Mouse (Mus musculus) lung, adult 2 months (tissue): ENCODE results near the gene Ehd1. TPM values are rescaled to one million over a fixed set of nuclear protein-coding genes. Genes with fewer than 3 reads are reported as not detected.
A peak's percentile ranks its signal among the peaks of the same experiment; 100 is the strongest.

Experiments
- DNase-seq: peaks from one replicate; pipeline ENCODE4 v3.0.0; 2022
- H3K4me1 ChIP-seq: fragments of 200-500 bp; 2 replicates; pipeline ENCODE4 v1.6.1; 2011; ENCODE audit warnings: low read length; ENCODE audit not compliant: control insufficient read depth, insufficient read depth
- H3K4me3 ChIP-seq: fragments of 200-500 bp; replicated peaks from 2 replicates; pipeline ENCODE3; 2011; ENCODE audit warnings: low read depth, mild to moderate bottlenecking, control low read depth, low read length; ENCODE audit errors: extremely low read depth
- CTCF ChIP-seq: fragments of 200-500 bp; IDR thresholded peaks from 2 replicates; pipeline ENCODE4 v1.5.1; 2011; ENCODE audit warnings: mild to moderate bottlenecking, low read length, control low read depth; ENCODE audit not compliant: insufficient read depth
- POLR2A ChIP-seq: fragments of 200-500 bp; IDR thresholded peaks from 2 replicates; pipeline ENCODE4 v1.6.1; 2011; ENCODE audit warnings: low read depth, mild to moderate bottlenecking, control low read depth, low read length, borderline replicate concordance; ENCODE audit errors: extremely low read depth
- WGBS: fragments of 180-500 bp; shearing (Covaris S2); methylation state at CpG from one replicate; pipeline ENCODE4 v1.1.7; 2018; 5-methylcytosine and 5-hydroxymethylcytosine counted together
- polyA plus RNA-seq: library from polyadenylated mRNA; depleted of rRNA; stranded (reverse); fragments of >200 nt; gene quantifications from 2 replicates; pipeline ENCODE4 v1.2.3, GENCODE M21; 2012

Gene Ehd1
- polyA plus RNA-seq, 1 experiment = 399 TPM

DNA sequence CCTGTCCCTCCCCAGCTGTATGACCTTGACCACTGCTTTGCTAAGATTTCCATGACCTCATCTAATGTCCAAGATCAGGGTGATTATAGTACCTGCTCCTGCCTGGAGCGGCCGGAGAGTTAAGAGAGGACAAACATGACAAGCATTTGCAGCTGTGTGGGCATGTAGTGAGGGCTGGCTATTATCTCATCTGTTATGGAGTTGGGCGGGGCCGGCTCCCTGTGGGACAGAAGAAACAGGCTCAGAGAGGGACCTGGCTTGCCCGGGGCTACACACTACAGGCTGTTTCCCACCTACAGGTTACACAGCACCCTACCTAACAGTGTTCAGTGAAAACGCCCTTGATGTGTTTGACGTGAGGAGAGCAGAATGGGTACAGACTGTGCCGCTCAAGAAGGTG, 44.8 kb downstream of the Ehd1 start:
- DNase-seq = no peak
- TF ChIP-seq POLR2A (no peak), CTCF (no peak)
- Histone ChIP-seq H3K4me3 (no peak overlapping the region), H3K4me1 (no peaks in the 10 kb centered on the region)
- WGBS = 80% methylated on average over 8 of the region's 8 CpGs

DNA sequence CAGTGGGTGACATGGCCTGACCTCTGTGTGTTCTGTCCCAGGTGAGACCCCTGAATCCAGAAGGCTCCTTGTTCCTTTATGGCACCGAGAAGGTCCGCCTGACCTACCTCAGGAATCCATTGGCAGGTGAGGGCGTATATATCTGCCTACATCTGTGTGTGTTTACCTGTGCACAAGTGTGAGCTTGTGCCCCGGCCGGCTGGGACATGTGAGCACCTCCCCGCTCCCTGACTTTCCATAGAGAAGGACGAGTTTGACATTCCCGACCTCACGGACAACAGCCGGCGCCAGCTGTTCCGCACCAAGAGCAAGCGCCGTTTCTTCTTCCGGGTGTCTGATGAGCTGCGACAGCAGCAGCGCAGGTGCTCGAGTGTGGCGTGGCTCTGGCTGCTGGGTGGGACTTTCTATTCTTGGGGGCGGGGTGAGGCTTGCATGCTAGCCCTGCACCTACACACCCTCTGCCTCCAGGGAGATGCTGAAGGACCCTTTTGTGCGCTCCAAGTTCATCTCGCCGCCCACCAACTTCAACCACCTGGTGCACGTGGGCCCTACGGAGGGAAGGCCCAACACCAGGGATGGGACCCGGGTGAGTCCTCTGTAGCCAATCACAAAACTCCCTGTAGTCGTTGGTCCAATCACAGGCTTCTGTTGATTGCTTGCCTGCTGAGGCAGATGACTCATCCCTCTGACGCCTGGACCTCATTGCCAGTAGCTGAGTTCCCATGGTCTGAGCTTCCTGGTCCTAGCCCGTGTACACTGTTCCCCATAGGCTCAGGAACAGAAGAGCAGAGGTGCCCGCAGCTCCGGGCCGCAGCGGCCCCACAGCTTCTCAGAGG, 45.5 kb downstream of the Ehd1 start:
- Histone ChIP-seq H3K4me1 (no peaks in the 10 kb centered on the region), H3K4me3 (no peak overlapping the region)
- no peak for DNase-seq
- WGBS = 74% methylated on average over 33 of the region's 33 CpGs
- no peak for TF ChIP-seq POLR2A
- no peak for TF ChIP-seq CTCF

GRCm38 (mm10) chr19:6324751-6325150, 48.2 kb downstream of the Ehd1 start:
- WGBS = 76% methylated on average over 9 of the region's 9 CpGs
- TF ChIP-seq CTCF (no peak), POLR2A (no peak)
- no peak for DNase-seq

DNA sequence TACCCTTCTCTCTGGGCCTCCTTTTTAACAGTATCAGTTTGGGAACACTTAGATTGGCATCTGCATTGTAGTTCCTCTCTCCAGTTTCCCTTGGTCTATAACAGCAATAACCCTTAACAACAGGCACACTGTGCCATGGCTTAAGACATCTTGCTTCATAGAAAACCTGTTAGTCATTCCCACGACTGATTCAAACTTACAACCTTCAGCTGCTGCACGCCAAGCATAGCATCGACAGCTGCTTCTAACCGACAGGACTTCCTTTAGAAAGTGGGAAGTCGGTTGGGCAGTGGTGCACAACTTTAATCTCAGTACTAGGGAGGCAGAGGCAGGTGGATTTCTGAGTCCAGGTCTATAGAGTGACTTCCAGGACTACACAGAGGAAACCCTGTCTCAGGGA, 54.7 kb downstream of the Ehd1 start:
- WGBS = 34% methylated on average over 5 of the region's 5 CpGs
- TF ChIP-seq CTCF (no peak), POLR2A (no peak)
- DNase-seq = no peak
- Histone ChIP-seq H3K4me3 (no peak overlapping the region), H3K4me1 (peaks cover 11% of the 10 kb centered on the region; the same call in 1 of the 2 replicates)

More at GRCm38 (mm10) chr19:6324751-6325150, 48.2 kb downstream of the Ehd1 start:
- no peaks in the 10 kb centered on the region for H3K4me1 ChIP-seq
- no peak overlapping the region for H3K4me3 ChIP-seq

DNA sequence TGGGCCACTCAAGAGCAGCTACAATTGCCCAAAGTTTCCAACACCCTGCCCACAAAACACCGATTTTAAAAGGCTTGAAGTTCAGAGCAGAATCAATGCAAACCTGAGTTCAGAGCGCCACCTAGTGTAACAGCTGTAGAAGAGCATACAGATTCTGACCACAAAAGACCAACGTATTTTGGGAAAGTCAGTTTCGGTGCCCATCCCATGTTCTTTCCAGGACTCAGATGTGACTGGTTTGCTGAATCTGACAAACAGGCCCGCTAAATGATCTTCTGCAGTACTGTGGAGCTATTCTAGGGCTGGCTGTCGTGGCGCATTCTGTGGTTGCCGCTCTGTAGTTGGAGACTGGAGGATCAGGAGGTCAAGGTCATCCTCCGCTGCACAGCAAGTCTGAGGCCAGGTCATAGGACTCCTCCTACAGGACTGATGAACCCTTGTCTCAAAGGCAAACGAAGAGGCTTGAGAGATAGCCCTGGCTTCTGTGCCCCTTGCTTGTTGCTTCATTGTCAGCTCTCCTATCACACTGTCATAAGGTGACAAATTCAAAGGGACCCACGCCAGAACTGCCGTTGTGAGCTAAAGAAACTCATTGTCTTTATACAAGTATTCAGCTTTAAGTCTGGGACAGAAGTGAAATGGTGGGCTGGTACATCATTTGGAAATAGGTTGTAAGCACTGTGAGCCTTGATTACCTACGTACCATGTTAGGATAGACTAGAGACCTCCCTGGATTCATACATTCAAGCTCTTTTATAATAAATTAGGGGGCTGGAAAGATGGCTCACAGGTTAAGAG, 55.4 kb downstream of the Ehd1 start:
- no peak for TF ChIP-seq POLR2A
- TF ChIP-seq CTCF = peak; percentile 34; the same call in 1 of the 2 replicates
- DNase-seq = peak; percentile 57

DNA sequence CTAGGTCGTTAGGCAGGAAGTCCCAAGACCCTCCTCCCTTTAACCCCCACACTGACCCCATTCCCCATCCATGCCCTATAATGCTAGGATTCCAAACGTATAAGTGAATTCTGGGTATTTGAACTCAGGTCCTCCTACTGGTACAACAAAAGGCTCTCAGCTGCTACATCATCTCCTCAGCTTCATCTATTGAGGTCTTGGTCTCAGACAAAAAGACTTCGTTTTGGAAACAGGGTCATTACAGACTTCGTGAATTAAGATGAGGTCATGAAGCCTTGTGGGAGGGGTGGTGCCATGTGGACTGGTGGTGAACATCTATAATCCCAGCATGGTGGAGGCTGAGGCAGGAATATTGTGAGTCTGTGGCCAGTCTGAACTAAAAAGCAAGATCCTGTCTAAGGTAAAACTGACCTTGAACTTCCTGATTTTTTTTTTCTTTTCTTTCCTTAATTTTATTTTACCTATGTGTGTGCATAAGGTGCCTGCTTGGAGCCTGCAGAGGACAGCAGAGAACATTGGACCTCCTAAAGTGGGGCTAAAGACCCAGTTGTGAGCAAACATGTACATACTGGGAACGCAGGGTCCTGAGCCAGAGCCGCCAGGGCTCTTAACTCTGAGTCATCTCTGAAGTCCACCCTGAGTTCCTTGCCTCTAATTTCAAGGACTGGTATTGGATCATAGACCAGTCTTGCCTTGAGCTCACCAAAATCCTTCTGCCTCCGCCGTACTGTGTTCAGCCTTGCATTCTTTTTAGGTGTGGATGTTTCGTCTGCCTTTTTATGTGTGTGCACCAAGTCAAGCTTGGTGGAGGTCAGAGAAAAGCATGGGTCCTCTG, 57.5 kb downstream of the Ehd1 start:
- 49% methylated on average over 9 of the region's 9 CpGs for WGBS
- no peak for DNase-seq
- Histone ChIP-seq H3K4me1 (peaks cover 17% of the 10 kb centered on the region; the same call in 1 of the 2 replicates), H3K4me3 (no peak overlapping the region)
- TF ChIP-seq POLR2A (no peak), CTCF (no peak)

More for the DNA sequence above, 55.4 kb downstream of the Ehd1 start:
- H3K4me1 ChIP-seq = peaks cover 17% of the 10 kb centered on the region; the same call in 1 of the 2 replicates
- WGBS = 20% methylated on average over 13 of the region's 13 CpGs
- H3K4me3 ChIP-seq = no peak overlapping the region

DNA sequence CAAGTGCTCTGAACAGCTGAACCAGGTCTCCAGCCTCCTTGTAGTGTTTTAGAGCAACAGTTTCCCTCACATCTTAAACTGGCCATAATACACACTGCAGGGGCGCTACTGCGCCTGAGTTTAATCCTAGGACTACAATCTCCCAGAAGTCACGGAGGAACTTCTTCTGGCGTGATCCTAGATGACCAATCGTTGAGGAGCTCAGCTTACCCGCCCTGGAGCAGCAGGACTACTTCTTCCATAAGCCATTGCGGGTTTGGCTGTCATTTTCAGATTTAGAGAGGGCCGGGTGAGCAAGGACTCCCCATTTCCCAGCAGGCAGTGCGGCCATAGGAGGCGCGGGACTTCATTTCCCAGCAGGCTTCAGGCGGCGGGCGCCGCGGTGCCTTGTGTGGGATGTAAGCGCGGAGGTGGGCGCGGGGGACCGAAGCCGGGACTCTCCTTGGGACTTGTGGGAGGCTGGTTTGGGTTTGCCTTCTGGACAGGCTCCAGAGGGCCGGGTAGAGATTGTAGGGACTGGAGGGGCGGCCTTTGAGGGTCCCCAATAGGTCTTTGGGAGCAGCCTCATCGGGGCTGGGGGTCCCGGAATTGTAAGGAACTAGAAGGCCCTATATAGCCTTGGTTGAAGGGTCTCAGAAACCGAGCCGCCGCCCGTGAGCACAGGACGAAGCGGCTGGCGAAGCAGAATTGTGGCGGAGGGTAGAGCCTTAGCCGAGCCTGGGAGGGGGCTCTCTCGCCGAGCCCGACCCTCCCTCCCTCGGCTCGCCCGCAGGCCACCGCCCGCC, 58.3 kb downstream of the Ehd1 start, which contains the start of gene Men1:
Men1 (plus strand) TSS at position 307 of the 785 bp plus-strand sequence.
- no peak for TF ChIP-seq CTCF
- peak; percentile 37; the same call in 1 of the 2 replicates for TF ChIP-seq POLR2A
- WGBS = under 1% methylated on average over 43 of the region's 43 CpGs
- Histone ChIP-seq H3K4me1 (peaks cover 21% of the 10 kb centered on the region; the same call in 1 of the 2 replicates), H3K4me3 (peak within 1 kb of the TSS; percentile 78)
- DNase-seq = peak; percentile 89

DNA sequence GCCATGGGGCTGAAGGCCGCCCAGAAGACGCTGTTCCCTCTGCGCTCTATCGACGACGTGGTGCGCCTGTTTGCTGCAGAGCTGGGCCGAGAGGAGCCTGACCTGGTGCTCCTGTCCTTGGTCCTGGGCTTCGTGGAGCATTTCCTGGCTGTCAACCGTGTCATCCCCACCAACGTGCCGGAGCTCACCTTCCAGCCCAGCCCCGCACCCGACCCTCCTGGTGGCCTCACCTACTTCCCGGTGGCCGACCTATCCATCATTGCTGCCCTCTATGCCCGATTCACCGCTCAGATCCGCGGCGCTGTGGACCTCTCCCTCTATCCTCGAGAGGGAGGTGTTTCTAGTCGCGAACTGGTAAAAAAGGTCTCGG, 58.9 kb downstream of the Ehd1 start:
- whole genome bisulfite sequencing = under 1% methylated on average over 25 of the region's 25 CpGs
- Histone ChIP-seq H3K4me3 (peak overlapping the region; percentile 78), H3K4me1 (peaks cover 21% of the 10 kb centered on the region; the same call in 1 of the 2 replicates)
- peak; percentile 27 for DNase-seq
- TF ChIP-seq POLR2A (no peak), CTCF (no peak)
